Mouse (Mus musculus) E14TG2a.4 (cell line): ENCODE measurements around the gene Rhot2.

Experiments
- H3K27me3 ChIP-seq: 2 replicates; pipeline ENCODE4 v1.6.1; 2014; ENCODE audit warnings: low read length, control low read depth; ENCODE audit not compliant: insufficient read depth
- H3K36me3 ChIP-seq: 2 replicates; pipeline ENCODE4 v1.6.1; 2014; ENCODE audit warnings: low read length, control low read depth; ENCODE audit not compliant: insufficient read depth
- H3K4me1 ChIP-seq: replicated peaks from 2 replicates; pipeline ENCODE4 v1.6.1; 2014; ENCODE audit warnings: low read depth, low read length, control low read depth
- H3K4me3 ChIP-seq: replicated peaks from 2 replicates; pipeline ENCODE4 v1.5.1; 2014; ENCODE audit warnings: mild to moderate bottlenecking, low read length
- H3K9me3 ChIP-seq: 2 replicates; pipeline ENCODE4 v1.6.1; 2014; ENCODE audit warnings: low read length, control low read depth
- CTCF ChIP-seq: conservative IDR thresholded peaks from 2 replicates; pipeline ENCODE4 v1.5.1; 2014; ENCODE audit warnings: low read length
- NANOG ChIP-seq: IDR thresholded peaks from 2 replicates; pipeline ENCODE4 v1.6.1; 2014; ENCODE audit warnings: borderline replicate concordance, low read length, mixed read lengths
- POU5F1 ChIP-seq: IDR thresholded peaks from 2 replicates; pipeline ENCODE4 v1.6.1; 2014; ENCODE audit warnings: low read length, borderline replicate concordance

Gene Rhot2

GRCm38 (mm10) chr17:25844396-25844901, at the start of gene Rhot2:
Gene Rhot2, minus strand, starts transcription at chr17:25844851.
- TF ChIP-seq POU5F1 (no peak), CTCF (no peak; the same call in 1 of the 2 replicates), NANOG (no peak)

GRCm38 (mm10) chr17:25893975-25894617, 49.4 kb upstream of the Rhot2 start:
- Histone ChIP-seq H3K4me1 (peaks cover 50% of the 10 kb centered on the region), H3K4me3 (no peak overlapping the region), H3K27me3 (no peaks in the 10 kb centered on the region), H3K9me3 (no peaks in the 10 kb centered on the region), H3K36me3 (peaks cover 38% of the 10 kb centered on the region)
- TF ChIP-seq NANOG (no peak), POU5F1 (no peak), CTCF (peak; percentile 89)

More at GRCm38 (mm10) chr17:25844396-25844901, at the start of gene Rhot2:
- Histone ChIP-seq H3K4me3 (peak within 1 kb of the TSS; percentile 90), H3K9me3 (no peaks in the 10 kb centered on the region), H3K4me1 (peaks cover 35% of the 10 kb centered on the region), H3K27me3 (no peaks in the 10 kb centered on the region), H3K36me3 (peaks cover 86% of the 10 kb centered on the region)

- H3K4me1 ChIP-seq, result peaks cover 56% of the 10 kb centered on the region
- TF ChIP-seq CTCF (no peak), NANOG (no peak), POU5F1 (no peak)
- H3K36me3 ChIP-seq, result peaks cover 70% of the 10 kb centered on the region
- H3K9me3 ChIP-seq, result no peaks in the 10 kb centered on the region
- H3K4me3 ChIP-seq, result no peak overlapping the region
- H3K27me3 ChIP-seq, result no peaks in the 10 kb centered on the region
Measured at GRCm38 (mm10) chr17:25888837-25889236, 44.2 kb upstream of the Rhot2 start.

GRCm38 (mm10) chr17:25887467-25887866, 42.8 kb upstream of the Rhot2 start:
- Histone ChIP-seq H3K4me1 (peaks cover 66% of the 10 kb centered on the region), H3K9me3 (no peaks in the 10 kb centered on the region), H3K4me3 (no peak overlapping the region), H3K27me3 (no peaks in the 10 kb centered on the region), H3K36me3 (peaks cover 84% of the 10 kb centered on the region)
- TF ChIP-seq NANOG (no peak), CTCF (no peak), POU5F1 (no peak)

DNA sequence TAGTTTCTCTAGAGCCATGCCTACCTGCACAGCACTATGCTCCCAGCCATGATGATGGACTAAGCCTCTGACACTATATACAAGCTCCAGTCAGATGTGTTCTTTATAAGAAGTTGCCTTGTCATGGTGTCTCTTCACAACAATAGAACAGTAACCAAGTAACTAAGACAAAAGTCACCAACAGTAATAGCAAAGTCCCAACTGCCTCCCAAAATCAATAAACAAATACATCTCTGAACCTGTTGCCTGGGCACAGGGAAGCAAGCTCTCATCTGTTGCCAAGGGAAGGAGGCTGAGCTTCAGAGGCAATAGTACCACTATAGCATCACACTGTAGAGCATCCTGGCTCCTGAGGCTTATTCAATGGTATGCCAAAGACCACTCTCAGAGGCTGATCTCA, 42.2 kb upstream of the Rhot2 start:
- H3K27me3 ChIP-seq, result no peaks in the 10 kb centered on the region
- peaks cover 73% of the 10 kb centered on the region for H3K4me1 ChIP-seq
- H3K4me3 ChIP-seq, result no peak overlapping the region
- peaks cover 86% of the 10 kb centered on the region for H3K36me3 ChIP-seq
- no peak for TF ChIP-seq NANOG
- no peak for TF ChIP-seq POU5F1
- TF ChIP-seq CTCF, result no peak
- H3K9me3 ChIP-seq, result no peaks in the 10 kb centered on the region

DNA sequence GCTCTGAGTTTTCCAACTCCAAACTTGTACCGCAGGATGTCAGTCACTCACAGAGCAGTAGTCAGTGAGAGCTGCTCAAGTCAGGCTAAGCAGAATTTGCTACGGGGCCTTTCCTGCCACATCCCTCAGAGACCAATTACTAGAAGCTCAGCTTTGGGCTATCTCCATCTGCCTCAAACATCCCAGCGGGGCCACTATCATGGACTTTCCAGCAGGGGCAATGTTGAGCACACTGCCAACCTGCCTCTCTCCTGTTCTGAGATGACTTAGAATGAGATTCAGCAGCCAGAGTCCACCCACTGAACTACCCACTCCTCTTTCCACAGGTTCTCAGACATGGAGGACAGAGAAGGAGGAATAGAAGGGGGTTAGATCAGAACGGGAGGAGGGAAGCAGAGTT, 41.0 kb upstream of the Rhot2 start:
- Histone ChIP-seq H3K4me1 (peaks cover 85% of the 10 kb centered on the region), H3K36me3 (peaks cover 86% of the 10 kb centered on the region), H3K27me3 (no peaks in the 10 kb centered on the region), H3K9me3 (no peaks in the 10 kb centered on the region), H3K4me3 (no peak overlapping the region)
- TF ChIP-seq CTCF (peak; percentile 84), POU5F1 (no peak), NANOG (no peak)

- Histone ChIP-seq H3K4me1 (peaks cover 95% of the 10 kb centered on the region), H3K36me3 (peaks cover 81% of the 10 kb centered on the region)
Measured at GRCm38 (mm10) chr17:25883824-25884223, 39.2 kb upstream of the Rhot2 start.

GRCm38 (mm10) chr17:25883268-25883667, 38.6 kb upstream of the Rhot2 start:
- no peak for TF ChIP-seq CTCF
- no peak for TF ChIP-seq POU5F1
- no peak for TF ChIP-seq NANOG
- H3K36me3 ChIP-seq, result peaks cover 81% of the 10 kb centered on the region
- peaks cover 98% of the 10 kb centered on the region for H3K4me1 ChIP-seq
- H3K27me3 ChIP-seq, result no peaks in the 10 kb centered on the region
- H3K4me3 ChIP-seq, result 0 out of 2 replicates have a peak overlapping the region, but pooled peaks have one; percentile 20
- no peaks in the 10 kb centered on the region for H3K9me3 ChIP-seq

More at GRCm38 (mm10) chr17:25883824-25884223, 39.2 kb upstream of the Rhot2 start:
- no peaks in the 10 kb centered on the region for H3K9me3 ChIP-seq
- H3K4me3 ChIP-seq, result no peak overlapping the region
- H3K27me3 ChIP-seq, result no peaks in the 10 kb centered on the region
- TF ChIP-seq CTCF (no peak), POU5F1 (no peak), NANOG (no peak)
